Mouse (Mus musculus) urinary bladder, postnatal 4 days (tissue): ENCODE results near the gene Fam107b.
A peak's percentile ranks its signal among the peaks of the same experiment; 100 is the strongest.

Experiments used
- DNase-seq, 2 experiments: peaks; one replicate each; pipeline ENCODE4 v3.0.0; 2021 to 2022; ENCODE audit warnings: low spot score in 2 of 2

Fam107b gene

DNA sequence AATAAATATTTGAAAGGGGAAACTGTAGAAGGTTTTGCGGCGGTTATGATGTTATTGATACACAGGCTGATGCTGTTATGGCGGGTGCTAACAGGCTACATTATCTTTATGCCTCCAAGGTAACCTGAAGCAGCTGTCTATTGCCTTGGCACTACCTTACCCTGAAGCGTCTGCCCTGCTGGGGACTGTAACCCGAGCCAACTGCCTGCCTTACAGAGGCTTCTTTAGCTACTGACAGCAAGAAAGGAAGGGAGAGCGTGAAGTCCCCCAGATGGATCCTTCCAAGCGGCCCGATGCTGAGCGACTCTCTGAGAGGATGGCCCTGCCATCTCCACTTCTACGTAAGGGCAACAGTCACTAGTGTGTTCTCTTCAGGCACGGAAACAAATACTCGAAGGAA is at the start of gene Fam107b:
Fam107b (plus strand) TSS at position 303 of the 400 bp plus-strand sequence.
- DNase-seq: no peak

DNA sequence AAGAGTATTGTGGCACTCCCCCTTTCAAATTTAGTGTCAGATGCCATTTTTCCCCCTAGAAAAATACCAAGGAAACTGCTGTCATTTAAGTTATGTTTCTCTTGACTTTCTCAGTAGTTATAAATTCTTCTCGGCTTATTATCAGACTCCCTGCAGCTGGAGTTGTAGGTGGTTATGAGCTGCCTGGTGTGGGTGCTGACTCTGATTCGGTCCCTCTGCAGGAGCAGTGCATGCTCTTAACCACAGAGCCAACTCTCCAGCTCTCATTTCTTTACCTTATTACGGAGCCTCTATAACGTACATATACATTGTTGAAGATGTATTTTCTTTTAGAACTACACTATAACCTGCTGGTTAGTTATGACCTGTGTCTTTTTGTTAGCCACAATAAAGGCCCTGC is 47.7 kb upstream of the Fam107b start:
- DNase-seq: no peak

DNA sequence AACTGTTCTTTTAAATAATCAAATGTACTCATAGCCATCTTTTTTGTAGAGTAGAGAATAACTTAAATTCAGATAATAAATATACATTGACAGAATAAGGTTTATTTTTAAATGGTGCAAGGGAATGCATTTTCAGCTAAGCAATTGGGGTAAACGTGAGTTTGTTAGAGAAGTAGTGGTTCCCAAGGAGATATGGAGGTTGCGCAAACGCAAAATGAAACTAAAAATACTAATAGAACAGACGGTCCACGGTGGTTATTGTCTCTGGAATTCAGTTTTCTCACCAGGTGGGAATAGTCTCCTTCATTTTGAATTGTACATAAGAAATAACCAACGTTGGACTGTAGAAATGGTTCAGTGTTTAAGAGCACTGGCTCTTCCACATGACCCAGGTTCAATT is 44.0 kb upstream of the Fam107b start:
- DNase-seq: no peak

DNA sequence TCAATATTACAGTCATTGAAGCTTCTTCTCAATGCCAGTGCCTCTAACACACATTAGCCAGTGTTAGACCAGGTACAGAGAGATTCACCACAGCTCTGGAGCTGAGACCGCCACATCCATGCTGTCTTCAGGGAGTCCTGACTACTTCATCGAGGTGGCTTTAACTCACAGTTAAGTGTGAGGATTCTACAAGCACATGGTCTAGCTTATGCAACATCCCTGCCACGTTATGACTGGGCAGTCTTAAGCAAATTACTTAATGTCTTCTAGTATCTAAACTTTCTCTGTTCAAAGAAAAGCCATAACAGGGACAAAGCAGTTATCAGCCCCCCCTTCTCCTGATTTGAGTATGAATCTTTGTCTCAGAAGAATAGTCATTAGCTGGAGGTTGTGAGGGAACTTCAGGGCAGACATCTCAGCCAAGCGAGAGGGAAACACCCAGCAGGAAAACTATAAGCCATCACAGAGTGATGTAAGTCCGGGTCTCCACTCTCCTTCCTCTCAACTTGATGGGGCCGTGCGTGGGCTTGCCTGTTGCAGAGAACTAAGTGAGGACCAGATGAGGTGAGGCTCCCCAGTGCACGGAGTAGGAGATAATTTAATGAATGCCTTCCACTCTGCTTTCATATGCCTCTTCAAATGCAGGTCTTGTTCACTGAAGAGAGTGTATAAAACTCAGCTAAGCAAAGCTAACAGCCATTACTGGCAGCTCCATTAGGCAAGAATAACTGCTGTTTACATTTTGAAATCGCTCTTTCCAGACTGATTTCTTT is 28.8 kb upstream of the Fam107b start:
- DNase-seq: no peak

DNA sequence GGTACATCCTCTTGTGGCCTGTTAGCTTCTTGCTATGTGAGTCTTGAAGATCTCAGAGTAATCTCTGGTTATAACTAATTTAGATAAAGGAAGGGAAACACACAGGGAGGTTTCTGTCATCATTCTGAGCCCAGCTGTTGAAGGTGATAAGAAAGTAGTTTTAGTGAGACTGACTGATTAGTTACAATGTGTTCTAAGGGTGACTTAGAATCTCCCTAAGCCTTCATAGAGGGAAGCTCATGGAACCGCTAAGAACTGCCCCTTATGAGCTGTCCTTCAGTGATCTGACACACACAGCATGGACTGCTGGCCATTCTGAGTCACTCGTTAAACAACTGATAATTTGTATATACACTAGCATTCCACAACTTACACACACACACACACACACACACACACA is 24.2 kb upstream of the Fam107b start:
- no peak for DNase-seq

DNA sequence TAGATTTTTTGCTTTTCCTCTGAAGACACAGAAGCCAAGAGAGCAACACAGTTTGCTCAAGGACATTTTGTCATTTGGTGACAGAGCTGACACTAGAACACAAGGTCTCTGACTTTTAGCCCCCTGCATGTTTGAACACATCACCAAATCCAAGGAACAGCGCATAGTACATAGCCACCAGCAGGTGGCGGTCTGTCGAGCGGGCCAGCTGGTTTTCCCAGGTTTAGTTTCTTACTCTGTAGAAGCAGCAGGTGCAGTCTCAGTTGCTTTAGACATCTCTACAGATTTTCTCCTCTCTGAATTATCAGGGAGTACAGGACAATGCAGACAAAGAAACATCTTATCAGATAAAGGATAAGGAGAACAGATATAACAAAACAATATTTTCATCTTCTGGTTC is 23.7 kb upstream of the Fam107b start:
- peak; percentile 21 to 64 for DNase-seq

DNA sequence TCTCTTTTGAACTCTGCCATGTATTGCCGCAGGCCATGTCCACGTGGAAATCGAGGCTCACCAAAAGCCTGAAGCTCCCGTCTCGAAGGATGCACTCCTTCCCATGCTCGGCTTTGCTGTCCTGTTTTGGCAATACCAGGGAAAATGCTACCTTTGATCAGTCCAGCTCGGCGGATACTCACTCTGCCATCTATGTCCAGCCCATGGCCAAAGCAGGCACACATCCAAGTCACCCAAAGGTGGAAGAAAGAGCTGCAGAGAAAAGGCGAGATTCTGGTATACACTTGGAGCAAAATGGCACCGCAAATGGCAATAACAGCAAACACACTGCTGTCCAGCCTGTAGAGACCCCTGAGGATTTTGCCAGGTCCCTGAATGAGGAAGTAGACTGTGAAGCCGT is 318 bp downstream of the Fam107b start:
- DNase-seq: no peak

DNA sequence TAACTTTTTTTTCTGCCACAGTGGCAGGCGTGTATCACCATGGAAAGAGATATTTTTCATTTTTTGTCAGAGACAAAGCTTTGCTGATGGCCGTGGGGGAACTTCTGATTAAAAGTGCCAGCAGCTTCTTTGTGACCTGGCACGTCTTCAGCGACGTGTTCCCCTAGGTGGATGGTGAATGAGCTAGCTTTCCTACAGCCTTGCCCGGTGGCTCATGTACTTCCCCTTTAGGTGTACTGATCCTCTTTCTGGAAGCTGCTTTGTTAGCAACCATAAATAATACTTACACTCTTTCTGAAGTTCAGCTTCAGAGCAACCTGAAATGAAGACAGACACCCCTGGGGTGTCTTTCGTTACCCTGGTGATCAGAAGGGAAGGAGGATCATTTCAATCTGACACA is 3.6 kb downstream of the Fam107b start:
- DNase-seq: no peak

DNA sequence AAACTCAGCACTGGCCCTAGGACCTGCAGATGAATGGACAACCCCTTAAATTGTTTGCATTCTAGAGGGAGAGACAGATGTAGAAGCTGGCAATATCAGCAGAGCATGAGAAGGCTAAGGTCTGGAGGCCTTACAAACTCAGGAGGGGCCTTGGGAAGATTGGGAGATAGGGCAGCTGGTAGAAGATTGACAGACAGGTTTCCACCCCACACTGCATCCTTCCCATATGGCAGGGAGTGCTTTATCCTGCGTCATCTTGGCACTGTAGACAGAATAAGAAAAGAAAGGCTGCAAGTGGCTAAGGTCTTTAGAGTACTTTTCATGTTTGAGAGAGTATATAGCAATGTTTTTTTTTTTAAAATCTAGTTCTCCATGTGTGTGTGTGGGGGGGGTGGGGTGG is 4.9 kb downstream of the Fam107b start:
- no peak for DNase-seq

DNA sequence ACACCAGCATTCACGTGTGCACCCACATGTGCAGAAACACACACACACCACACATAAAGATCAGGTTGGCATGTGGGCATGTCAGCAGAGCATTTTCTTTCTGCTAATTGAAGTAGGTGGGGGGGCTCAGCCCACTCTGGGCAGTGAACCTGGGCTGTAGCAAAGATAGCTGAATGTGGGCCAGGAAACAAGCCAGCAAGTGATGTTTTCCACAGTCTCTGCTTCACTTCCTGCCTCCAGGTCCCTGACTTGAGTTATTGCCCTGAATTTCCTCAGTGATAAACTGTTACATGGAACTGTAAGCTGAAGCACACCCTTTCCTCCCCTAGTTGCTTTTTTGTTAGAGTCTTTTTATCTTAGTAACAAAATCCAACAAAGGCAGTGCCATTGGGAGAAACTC is 6.1 kb downstream of the Fam107b start:
- DNase-seq: no peak

DNA sequence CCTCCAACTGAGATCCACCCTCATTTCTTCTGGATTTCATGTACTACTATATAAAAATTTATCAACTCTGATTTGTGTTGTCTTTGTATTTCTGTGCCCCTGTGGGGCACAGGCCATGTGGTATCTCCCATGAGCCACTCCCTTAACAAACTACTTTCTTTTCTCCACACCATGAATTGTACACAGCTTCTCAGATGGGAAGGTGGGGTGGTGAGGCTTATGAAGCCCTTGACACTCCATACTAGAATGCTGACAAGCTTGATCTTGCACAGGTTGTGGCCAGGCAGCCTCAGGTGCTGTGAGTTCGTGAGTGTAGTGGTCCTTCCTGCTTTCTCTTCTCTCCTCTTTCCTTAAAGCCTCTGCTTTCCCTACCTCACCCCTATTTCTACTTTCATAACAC is 6.9 kb downstream of the Fam107b start:
- no peak for DNase-seq

DNA sequence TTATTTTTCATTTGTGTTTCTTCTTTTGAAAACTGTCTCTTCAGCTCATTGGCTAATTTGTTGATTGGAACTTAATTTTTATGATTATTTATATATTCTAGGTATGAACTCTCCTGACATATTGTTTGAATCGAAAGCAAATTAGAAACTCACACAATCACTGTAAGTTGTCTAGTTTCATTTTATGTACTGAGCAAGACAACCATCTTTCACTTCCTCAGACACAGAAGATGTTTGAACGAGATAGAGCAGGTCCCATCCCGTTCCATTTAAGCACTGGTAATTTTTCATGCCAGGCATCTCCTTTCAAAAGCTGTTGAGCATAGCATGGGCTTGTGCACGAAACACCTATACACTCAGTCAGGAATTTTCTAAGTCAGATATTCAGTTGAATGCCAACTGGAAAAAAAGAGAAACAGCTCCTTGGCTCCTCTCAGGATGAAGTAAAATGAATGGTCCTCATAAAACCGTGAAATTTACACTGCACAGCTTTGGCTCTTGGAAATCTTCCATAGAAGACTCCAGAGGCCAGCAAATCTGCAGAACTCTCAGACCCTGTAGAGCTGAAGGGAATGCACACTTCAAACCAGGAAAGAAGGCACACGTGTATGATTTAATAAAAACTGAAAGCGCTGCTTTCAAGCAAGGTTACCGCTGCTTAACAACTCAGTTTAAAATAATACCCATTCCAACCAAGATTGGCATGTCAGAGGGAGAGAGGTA is 8.1 kb downstream of the Fam107b start:
- no peak for DNase-seq

DNA sequence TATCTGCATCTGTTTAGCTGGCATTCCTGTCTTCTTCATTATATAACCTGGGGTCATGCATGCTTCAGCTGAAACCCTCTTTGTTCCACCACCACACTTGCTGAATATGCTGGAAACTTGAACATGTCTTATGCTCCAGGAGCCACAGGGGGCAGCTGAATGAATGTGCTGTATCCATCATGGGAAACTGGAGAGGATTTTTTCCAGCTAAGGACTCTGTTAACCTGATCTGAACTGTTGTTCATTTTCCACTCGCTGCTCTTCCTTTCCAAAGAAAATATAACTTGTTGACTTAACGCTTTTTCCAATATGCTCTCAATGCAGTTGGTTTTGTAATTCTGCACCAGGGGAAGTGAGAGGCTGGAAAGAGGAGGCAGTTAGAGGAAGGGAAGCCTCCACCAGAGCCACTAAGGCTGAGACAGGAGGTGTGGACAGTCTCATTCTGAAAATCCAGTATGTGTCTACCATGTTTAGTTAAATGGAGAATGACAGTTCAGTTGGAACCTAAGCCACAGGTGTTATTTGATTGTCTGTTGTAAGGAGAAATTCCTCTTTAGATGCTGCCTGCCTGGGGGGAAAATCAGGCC is 9.1 kb downstream of the Fam107b start:
- DNase-seq: no peak

DNA sequence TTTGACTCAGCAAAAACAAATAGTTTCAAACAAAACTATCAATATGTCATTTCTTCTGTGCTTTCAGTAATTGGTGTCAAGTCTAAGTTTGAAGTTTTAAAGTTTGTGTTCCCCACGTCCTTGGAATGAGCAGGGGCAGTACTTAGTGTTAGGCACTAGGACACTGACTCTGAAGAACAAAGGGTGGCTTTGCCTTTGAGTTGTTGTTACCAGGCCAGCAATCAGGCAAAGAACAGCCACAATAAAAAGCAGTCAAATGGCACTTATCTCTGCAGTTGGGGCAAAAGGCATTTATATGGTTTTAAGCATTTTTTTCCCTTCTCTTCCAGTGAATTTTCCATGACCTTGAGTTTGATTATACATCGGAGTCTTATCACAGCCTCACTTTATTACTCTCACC is 12.5 kb downstream of the Fam107b start:
- DNase-seq: no peak

DNA sequence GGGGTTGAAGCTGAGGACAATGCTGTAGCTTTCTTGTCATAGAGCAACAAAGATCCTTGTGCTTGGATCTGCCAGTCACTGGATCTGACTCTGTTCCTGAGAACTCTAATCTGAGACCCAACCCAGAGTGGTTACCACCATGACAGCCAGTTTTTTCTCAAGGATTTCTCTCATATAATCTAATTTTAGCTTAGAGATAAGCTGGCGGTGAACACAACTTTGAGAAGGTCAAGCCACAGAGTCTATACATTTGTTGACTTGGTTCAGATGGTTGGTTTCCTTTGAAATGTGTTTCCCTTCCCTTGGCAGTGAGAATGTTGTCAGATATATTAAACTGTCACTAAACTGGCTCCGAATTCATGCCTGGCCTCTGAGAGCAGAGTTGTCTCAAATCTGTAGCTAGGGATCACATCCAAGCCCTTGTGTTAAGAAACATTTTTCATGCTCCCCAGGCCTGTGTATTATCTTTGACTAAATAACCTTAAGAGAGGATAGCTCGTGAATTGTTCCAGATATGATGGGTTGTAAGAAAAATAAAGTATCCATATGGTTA is 15.0 kb downstream of the Fam107b start:
- DNase-seq: no peak

DNA sequence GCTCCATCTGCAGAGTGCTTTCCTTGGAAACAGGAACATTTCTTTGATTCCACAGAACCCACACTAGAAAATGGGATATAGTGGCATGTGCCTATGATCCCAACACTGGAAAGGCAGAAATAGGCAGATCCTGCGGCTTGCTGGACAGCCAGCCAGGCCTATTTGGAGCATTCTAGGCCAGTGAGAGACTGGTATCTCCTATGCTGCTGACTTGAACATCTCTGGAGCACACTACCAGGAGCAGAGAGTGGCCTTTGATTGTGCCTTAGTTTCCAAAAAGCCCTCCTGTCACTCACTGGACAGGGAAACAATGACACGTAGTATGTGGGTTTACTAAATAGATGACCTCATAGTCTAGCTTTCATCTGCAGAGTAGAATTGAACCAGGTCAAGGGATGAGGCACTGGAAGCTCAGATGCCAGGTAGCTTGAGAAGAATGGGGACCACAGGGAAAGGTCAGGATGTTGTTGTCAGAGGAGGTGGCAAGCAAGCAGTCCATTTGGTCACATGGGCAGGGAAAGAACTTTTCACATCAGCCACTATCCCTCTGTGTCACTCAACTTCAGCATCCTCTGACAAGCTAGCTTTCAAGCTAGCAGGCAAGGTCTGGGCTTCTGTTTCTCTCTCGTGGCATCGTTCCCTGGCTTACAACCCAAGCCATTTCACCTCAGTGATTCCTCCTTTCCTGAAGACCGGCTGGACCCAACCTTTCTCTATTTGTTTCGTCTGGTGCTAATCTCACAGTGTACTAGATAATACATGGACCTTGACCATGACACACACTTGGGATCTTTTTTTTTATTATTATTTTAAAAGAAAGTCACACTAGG is 20.0 kb downstream of the Fam107b start:
- DNase-seq: no peak

DNA sequence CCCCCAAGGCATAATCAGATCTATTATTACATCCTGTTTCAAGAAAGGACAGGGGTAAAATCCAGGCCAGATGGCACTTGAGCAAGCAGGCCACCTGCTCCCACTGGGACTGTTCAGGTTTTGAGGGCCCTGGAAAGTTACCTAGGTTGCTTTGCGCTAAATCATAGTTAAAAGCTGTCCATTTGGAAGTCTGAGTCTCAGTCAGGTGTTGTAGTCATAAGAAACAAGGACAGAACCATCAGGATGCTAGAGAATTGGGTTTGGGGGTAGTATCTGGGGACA is 20.6 kb downstream of the Fam107b start:
- no peak for DNase-seq

DNA sequence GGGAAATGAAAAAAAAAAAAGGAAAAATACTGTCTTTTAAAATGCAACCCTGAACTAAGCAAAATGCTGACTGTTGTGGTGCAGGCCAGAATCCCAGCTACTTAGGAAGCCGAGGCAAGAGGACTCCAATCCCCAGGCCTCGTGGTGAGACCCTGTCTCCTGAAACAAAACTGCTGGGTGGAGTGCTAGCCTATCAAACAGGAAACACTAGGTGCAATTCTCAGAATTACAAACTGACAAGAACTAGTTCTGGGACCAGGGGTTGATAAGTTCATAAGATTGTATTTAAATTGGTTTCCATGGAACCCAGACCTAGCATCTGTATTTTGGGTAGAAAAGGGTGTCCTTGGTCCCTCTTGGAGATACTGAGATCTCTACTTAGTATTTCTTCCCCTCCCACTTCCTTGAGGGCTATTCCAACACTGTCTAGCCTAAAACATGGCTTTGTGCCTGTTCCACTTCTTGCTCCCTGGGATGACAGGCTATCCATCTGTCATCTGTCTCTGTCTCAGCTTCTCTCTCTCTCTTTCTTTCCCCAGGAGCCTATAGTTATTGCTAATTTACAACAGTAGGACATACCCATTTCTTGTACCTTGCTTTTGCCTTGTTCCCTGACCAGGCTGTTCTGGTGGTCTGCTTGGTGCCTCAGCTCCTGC is 24.5 kb downstream of the Fam107b start:
- DNase-seq: no peak

DNA sequence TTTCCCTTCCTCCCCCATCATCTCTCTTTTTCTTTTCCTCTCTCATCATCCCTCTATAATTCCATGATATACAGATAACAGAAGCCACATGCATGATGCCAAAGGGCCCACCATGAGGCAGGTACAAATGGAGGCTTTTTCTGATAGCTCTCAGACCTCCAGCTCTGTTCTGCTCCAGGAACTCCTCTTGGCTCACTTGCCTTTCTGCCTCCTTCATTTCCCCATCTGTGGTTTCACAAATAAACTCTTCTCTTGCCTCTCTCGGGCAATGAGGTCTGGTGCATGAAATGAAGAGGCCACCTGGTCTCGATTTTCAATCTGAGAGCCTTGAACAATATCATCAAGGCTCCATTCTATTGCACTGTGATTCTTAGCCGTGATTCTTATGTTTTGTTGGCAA is 30.1 kb downstream of the Fam107b start:
- DNase-seq: no peak

DNA sequence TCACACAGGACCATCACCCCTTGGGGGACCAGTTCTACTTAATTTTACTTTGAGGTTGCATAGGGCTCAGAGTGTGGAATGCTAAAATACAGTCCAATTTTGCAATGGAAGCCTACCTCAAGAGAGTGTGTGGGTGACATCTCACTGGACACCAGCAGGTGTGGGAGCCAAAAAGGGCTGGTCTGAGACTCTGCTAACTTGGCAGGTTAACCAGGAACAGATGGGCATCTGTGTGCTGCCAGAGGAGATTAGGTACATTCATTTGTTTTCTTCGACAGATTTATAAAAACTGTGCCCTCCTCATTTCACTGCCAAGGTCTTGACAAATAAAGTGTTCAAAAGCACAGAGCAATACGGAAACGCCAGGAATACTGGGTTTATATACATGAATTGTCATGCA is 32.3 kb downstream of the Fam107b start:
- no peak for DNase-seq

DNA sequence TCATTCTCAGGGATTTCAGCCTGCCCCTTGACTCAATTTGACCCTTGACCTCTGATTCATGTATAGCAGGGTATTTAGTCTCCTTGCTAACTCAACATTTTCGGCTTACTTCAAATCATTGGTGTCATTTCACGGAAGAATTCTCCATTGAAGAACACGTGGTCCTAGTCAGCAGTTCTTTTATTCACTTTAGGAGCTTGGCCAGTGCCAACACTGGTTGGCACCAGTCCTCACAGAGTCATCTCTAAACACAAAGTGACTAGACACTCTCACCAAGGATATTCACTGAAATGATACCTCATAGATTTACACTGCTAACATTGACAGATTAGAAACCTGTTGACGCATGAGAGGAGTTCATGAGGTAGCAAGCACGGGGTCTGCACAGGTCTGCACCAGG is 32.9 kb downstream of the Fam107b start:
- DNase-seq: no peak
